Mouse (Mus musculus): ENCODE results near the gene Mapkap1. TPM values are rescaled to one million over a fixed set of nuclear protein-coding genes. Genes with fewer than 3 reads are reported as not detected.
"Not testable (repeated sequence)": the region's sequence is repeated elsewhere in the genome, so short reads cannot be mapped to it uniquely, and the experiment has no call there.

The Mapkap1 gene
- total and polyA plus RNA-seq, 2 experiments from 2014 or later: 90.4 to 153 TPM

- no peaks in the 10 kb centered on the region for H3K9me3 ChIP-seq (ENCODE audit: low read length)
- no peak for TF ChIP-seq CTCF (IDR thresholded peaks at IDR 0.05; ENCODE audit: low read depth)
- no peak overlapping the region for H3K4me2 ChIP-seq (ENCODE audit: low read depth, low read length)
- no peaks in the 10 kb centered on the region for H3K27me3 ChIP-seq (ENCODE audit: insufficient read depth, low read length)
- no peak overlapping the region for H3K4me3 ChIP-seq (ENCODE audit: low read length)
- no peak for ATAC-seq
- no peaks in the 10 kb centered on the region for H3K4me1 ChIP-seq (ENCODE audit: insufficient read depth, low read length)
- no peak overlapping the region for H3K27ac ChIP-seq
- DNase-seq (ENCODE audit: low spot score): no peak
- 94% methylated on average over 12 of the region's 12 CpGs for WGBS
- peaks cover 3% of the 10 kb centered on the region for H3K36me3 ChIP-seq (ENCODE audit: insufficient read depth, low read length)
- H3K9ac ChIP-seq (replicated peaks; ENCODE audit: low read length): no peak overlapping the region
Measured at GRCm38 (mm10) chr2:34431701-34432372, 25.3 kb downstream of the Mapkap1 start.

DNA sequence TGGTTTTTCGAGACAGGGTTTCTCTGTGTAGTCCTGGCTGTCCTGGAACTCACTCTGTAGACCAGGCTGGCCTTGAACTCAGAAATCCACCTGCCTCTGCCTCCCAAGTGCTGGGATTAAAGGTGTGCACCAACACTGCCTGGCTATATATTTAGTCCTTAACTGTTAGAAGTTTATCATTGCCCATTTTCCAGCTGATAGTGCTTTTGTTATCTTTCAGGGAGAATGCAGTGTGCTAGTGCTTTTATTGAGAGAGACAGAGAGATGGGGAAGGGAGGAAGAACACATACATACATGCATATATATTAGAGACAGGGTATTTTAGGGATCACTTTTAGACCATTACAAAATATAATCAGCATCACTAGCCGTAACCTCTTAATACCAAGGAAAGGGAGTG is 26.3 kb downstream of the Mapkap1 start:
- H3K4me1 ChIP-seq (ENCODE audit: insufficient read depth, low read length); DNase-seq (ENCODE audit: low spot score); H3K4me2 ChIP-seq (ENCODE audit: low read depth, low read length); H3K9ac ChIP-seq (replicated peaks; ENCODE audit: low read length); H3K27me3 ChIP-seq (ENCODE audit: insufficient read depth, low read length); H3K27ac ChIP-seq; H3K36me3 ChIP-seq (ENCODE audit: insufficient read depth, low read length); H3K9me3 ChIP-seq (ENCODE audit: low read length); ATAC-seq; H3K4me3 ChIP-seq (ENCODE audit: low read length): not testable (repeated sequence)
- 100% methylated on average over 1 of the region's 2 CpGs for WGBS

GRCm38 (mm10) chr2:34436321-34436720 is 29.8 kb downstream of the Mapkap1 start:
- H3K4me2 ChIP-seq (ENCODE audit: low read depth, low read length): no peak overlapping the region
- no peaks in the 10 kb centered on the region for H3K9me3 ChIP-seq (ENCODE audit: low read length)
- H3K9ac ChIP-seq (replicated peaks; ENCODE audit: low read length): no peak overlapping the region
- no peaks in the 10 kb centered on the region for H3K27me3 ChIP-seq (ENCODE audit: insufficient read depth, low read length)
- H3K4me3 ChIP-seq (ENCODE audit: low read length): no peak overlapping the region
- H3K27ac ChIP-seq: no peak overlapping the region
- DNase-seq (ENCODE audit: low spot score) (no peak), ATAC-seq (no peak)
- no peak for TF ChIP-seq CTCF (IDR thresholded peaks at IDR 0.05; ENCODE audit: low read depth)
- WGBS: 90% methylated on average over 3 of the region's 3 CpGs
- no peaks in the 10 kb centered on the region for H3K4me1 ChIP-seq (ENCODE audit: insufficient read depth, low read length)
- peaks cover 3% of the 10 kb centered on the region for H3K36me3 ChIP-seq (ENCODE audit: insufficient read depth, low read length)

DNA sequence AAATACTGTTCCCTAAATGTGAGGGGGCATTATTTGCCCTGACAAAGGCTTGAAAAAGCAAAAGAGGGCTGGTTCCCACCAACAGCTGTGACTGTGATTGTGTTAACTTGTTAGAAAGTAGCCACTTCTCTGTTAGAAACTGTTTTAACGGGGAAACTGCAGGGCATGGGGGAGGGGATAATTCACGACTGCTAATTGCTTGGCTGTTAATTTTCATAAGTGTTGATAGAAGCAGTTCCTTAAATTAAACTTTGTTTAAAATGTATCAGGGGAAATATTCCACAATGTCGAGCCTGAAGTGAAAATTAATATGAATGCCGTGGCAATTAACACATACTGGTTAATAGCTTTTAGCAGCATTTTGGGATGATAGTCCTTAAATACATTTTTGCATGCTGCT is 42.2 kb downstream of the Mapkap1 start:
- Histone ChIP-seq H3K4me2 (ENCODE audit: low read depth, low read length) (no peak overlapping the region), H3K9ac (replicated peaks; ENCODE audit: low read length) (no peak overlapping the region), H3K4me3 (ENCODE audit: low read length) (no peak overlapping the region), H3K27ac (no peak overlapping the region), H3K9me3 (ENCODE audit: low read length) (no peaks in the 10 kb centered on the region), H3K36me3 (ENCODE audit: insufficient read depth, low read length) (no peaks in the 10 kb centered on the region), H3K4me1 (ENCODE audit: insufficient read depth, low read length) (no peaks in the 10 kb centered on the region), H3K27me3 (ENCODE audit: insufficient read depth, low read length) (no peaks in the 10 kb centered on the region)
- 62% methylated on average over 4 of the region's 4 CpGs for WGBS
- no peak for ATAC-seq
- no peak for TF ChIP-seq CTCF (IDR thresholded peaks at IDR 0.05; ENCODE audit: low read depth)
- peak; percentile 22 for DNase-seq (ENCODE audit: low spot score)

- no peak overlapping the region for H3K4me3 ChIP-seq (ENCODE audit: low read length)
- H3K27ac ChIP-seq: no peak overlapping the region
- ATAC-seq (no peak), DNase-seq (ENCODE audit: low spot score) (no peak)
- 83% methylated on average over 3 of the region's 3 CpGs for WGBS
- no peaks in the 10 kb centered on the region for H3K9me3 ChIP-seq (ENCODE audit: low read length)
- no peak overlapping the region for H3K4me2 ChIP-seq (ENCODE audit: low read depth, low read length)
- no peaks in the 10 kb centered on the region for H3K36me3 ChIP-seq (ENCODE audit: insufficient read depth, low read length)
- no peaks in the 10 kb centered on the region for H3K27me3 ChIP-seq (ENCODE audit: insufficient read depth, low read length)
- no peak overlapping the region for H3K9ac ChIP-seq (replicated peaks; ENCODE audit: low read length)
- H3K4me1 ChIP-seq (ENCODE audit: insufficient read depth, low read length): no peaks in the 10 kb centered on the region
- no peak for TF ChIP-seq CTCF (IDR thresholded peaks at IDR 0.05; ENCODE audit: low read depth)
Measured at GRCm38 (mm10) chr2:34462490-34462889, 55.9 kb downstream of the Mapkap1 start.

- no peak for DNase-seq (ENCODE audit: low spot score)
- no peak overlapping the region for H3K4me2 ChIP-seq (ENCODE audit: low read depth, low read length)
- no peak overlapping the region for H3K27ac ChIP-seq
- H3K36me3 ChIP-seq (ENCODE audit: insufficient read depth, low read length): no peaks in the 10 kb centered on the region
- TF ChIP-seq CTCF (IDR thresholded peaks at IDR 0.05; ENCODE audit: low read depth): no peak
- H3K27me3 ChIP-seq (ENCODE audit: insufficient read depth, low read length): no peaks in the 10 kb centered on the region
- no peaks in the 10 kb centered on the region for H3K4me1 ChIP-seq (ENCODE audit: insufficient read depth, low read length)
- 82% methylated on average over 7 of the region's 7 CpGs for WGBS
- no peak for ATAC-seq
- no peaks in the 10 kb centered on the region for H3K9me3 ChIP-seq (ENCODE audit: low read length)
- no peak overlapping the region for H3K9ac ChIP-seq (replicated peaks; ENCODE audit: low read length)
- H3K4me3 ChIP-seq (ENCODE audit: low read length): no peak overlapping the region
Measured at GRCm38 (mm10) chr2:34468559-34469141, 62.1 kb downstream of the Mapkap1 start.

- no peaks in the 10 kb centered on the region for H3K9me3 ChIP-seq (ENCODE audit: low read length)
- WGBS: 98% methylated on average over 5 of the region's 5 CpGs
Measured at GRCm38 (mm10) chr2:34469324-34469723, 62.8 kb downstream of the Mapkap1 start.

More at GRCm38 (mm10) chr2:34469324-34469723, 62.8 kb downstream of the Mapkap1 start:
- no peak for DNase-seq (ENCODE audit: low spot score)
- Histone ChIP-seq H3K4me2 (ENCODE audit: low read depth, low read length) (no peak overlapping the region), H3K27ac (no peak overlapping the region), H3K36me3 (ENCODE audit: insufficient read depth, low read length) (no peaks in the 10 kb centered on the region), H3K27me3 (ENCODE audit: insufficient read depth, low read length) (no peaks in the 10 kb centered on the region), H3K4me3 (ENCODE audit: low read length) (no peak overlapping the region), H3K4me1 (ENCODE audit: insufficient read depth, low read length) (no peaks in the 10 kb centered on the region), H3K9ac (replicated peaks; ENCODE audit: low read length) (no peak overlapping the region)
- ATAC-seq: no peak
- TF ChIP-seq CTCF (IDR thresholded peaks at IDR 0.05; ENCODE audit: low read depth): no peak

All from hindbrain, postnatal 0 days (tissue).